Mouse (Mus musculus) embryonic fibroblast, embryonic 13.5 days (primary cell): ENCODE results near the gene Acer2.

Experiments used
- CTCF ChIP-seq: IDR thresholded peaks from 2 replicates; pipeline ENCODE4 v1.5.1; 2011; ENCODE audit warnings: mild to moderate bottlenecking, control low read depth, low read length, moderate library complexity, borderline replicate concordance; ENCODE audit not compliant: insufficient read depth
- POLR2A ChIP-seq: IDR thresholded peaks from 2 replicates; pipeline ENCODE4 v1.6.1; 2011; ENCODE audit warnings: low read depth, mild to moderate bottlenecking, control low read depth, low read length, moderate library complexity

DNA sequence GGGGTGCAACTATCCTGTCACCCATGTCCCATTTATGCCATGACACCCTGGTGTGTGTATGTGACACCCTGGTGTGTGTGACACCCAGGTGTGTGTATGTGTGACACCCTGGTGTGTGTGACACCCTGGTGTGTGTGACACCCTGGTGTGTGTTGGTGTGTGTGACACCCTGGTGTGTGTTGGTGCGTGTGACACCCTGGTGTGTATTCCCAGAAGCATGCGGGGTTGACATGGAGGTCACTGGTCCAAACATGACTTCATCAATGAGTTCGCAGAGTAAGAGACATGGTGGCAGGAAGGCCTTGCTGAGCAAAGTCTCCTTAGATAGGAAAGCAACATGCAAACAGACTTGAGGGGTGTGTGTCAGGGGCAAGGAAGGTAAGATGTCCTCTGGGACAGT, 52.8 kb downstream of the Acer2 start:
- TF ChIP-seq POLR2A, result no peak
- TF ChIP-seq CTCF, result no peak
